Mouse (Mus musculus) ES-E14 (cell line): ENCODE results near the gene Ccdc113.

Experiments
- CHD2 ChIP-seq: IDR thresholded peaks from 2 replicates; pipeline ENCODE4 v1.6.1; 2014; ENCODE audit warnings: mild to moderate bottlenecking, low read depth, low read length, inconsistent platforms
- HCFC1 ChIP-seq: IDR thresholded peaks from 2 replicates; pipeline ENCODE4 v1.6.1; 2012; ENCODE audit warnings: low read length, inconsistent platforms, borderline replicate concordance; ENCODE audit not compliant: insufficient read depth
- MAFK ChIP-seq: IDR thresholded peaks from 2 replicates; pipeline ENCODE4 v1.6.1; 2014; ENCODE audit warnings: mild to moderate bottlenecking, low read depth, low read length, inconsistent platforms; ENCODE audit not compliant: insufficient read depth

- TF ChIP-seq MAFK (no peak), CHD2 (no peak), HCFC1 (no peak)
Measured at GRCm38 (mm10) chr8:95492057-95492456, 41.8 kb upstream of the Ccdc113 start.
